Mouse (Mus musculus) ES-Bruce4 (cell line): ENCODE measurements at regions not wholly inside any gene's neighbourhood (a gene's known extent, or its start where the extent isn't known, plus 50 kb on each side); places are given as distances from the start of the nearest gene placed in this dataset.

Experiments
- CTCF ChIP-seq: IDR thresholded peaks from one replicate; pipeline ENCODE4 v1.8.1; 2011; ENCODE audit warnings: low read depth, low read length
- EP300 ChIP-seq: IDR thresholded peaks from 2 replicates; pipeline ENCODE4 v1.6.1; 2011; ENCODE audit warnings: low read depth, low read length; ENCODE audit not compliant: insufficient read depth
- POLR2A ChIP-seq: IDR thresholded peaks from one replicate; pipeline ENCODE4 v1.8.1; 2011; ENCODE audit warnings: low read length; ENCODE audit not compliant: insufficient read depth

DNA sequence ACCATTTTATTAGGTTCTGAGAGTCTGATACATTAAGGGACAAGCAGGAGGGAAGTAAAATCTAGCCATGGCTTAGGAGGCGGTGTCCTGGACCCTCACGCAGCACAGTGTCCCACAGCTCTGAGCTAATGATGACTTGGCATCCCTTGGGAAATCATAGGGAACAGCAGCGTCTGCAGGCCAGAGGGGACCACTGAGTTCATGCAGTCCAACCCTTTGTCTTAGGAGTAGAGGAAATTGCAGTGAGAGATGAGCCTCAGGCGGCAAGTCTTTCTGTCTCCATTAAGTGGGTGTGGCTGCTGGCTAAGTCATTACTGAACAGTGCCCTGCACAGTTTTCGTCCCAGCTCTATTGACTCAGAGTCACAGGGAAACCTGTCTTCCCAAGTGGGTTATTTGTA lies 123.8 kb upstream of the Arhgap5 start:
- TF ChIP-seq CTCF, result no peak
- no peak for TF ChIP-seq POLR2A
- TF ChIP-seq EP300, result peak; percentile 61; the same call in 1 of the 2 replicates
